ENCODE assay signal across 21 mouse cellular contexts in the genomic region with DNA sequence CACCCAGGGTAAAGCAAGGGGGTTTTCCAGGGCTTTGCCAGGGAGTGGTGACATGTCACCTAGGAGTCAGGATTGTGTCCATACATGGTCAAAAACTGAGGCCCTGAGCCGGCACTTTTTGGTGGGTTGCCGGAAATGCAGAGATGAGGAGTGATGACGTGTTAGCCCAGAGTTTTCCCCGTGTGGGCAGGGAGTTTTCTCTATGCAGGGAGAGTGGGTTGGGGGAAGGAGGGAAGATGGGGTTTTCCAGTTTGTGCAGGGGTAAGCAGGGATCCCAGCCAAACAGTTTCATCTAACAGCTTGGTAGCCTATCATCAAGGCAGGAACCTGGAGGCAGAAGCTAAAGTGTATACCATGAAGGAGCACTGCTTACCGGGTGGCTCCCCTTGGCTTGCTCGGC.
"Had no signal": no experiment of that assay in that cellular context is flagged by ENCODE, and none has a peak within 500 bp of the region (broad histone marks: within the 10 kb centered on the region; RNA-seq: fewer than 3 reads in every experiment).

No protein-coding gene starts in this region.

- H3K27ac ChIP-seq: heart, adult 2 months; heart, embryonic 13.5 days; heart, embryonic 15.5 days; hindbrain, embryonic 13.5 days; hindbrain, embryonic 15.5 days; hindbrain, postnatal 0 days; layer of hippocampus, adult 2 months; limb, embryonic 10.5 days; limb, embryonic 12.5 days; liver, embryonic 13.5 days had no signal

- H3K36me3 ChIP-seq: heart, embryonic 13.5 days; heart, embryonic 15.5 days; hindbrain, embryonic 13.5 days; hindbrain, embryonic 15.5 days; limb, embryonic 10.5 days; limb, embryonic 12.5 days; liver, embryonic 13.5 days had no signal

- DNase-seq: gastrocnemius, postnatal 14 days; gastrocnemius, postnatal 36 days; heart, adult 11 months; heart, adult 2 months; heart, postnatal 14 days; heart, postnatal 36 days; kidney, adult 11 months; kidney, postnatal 10 days; kidney, postnatal 25 days; kidney, postnatal 4 days; liver; liver, embryonic 13.5 days had no signal

- H3K27me3 ChIP-seq: heart, embryonic 15.5 days; hindbrain, embryonic 15.5 days; limb, embryonic 12.5 days; liver, embryonic 13.5 days had no signal

- ATAC-seq: hindbrain, postnatal 0 days; intestine, embryonic 16.5 days had no signal

- H3K4me1 ChIP-seq: heart, embryonic 13.5 days; heart, embryonic 15.5 days; liver, embryonic 13.5 days had no signal

- H3K4me3 ChIP-seq: heart, adult 2 months; heart, embryonic 13.5 days; heart, embryonic 15.5 days; hindbrain, embryonic 13.5 days; hindbrain, embryonic 15.5 days; layer of hippocampus, adult 2 months; limb, embryonic 10.5 days; limb, embryonic 12.5 days; liver, embryonic 13.5 days had no signal
